Mouse (Mus musculus) thymus, postnatal 36 days (tissue): ENCODE measurements around the gene Bicra.

Source experiments
- DNase-seq, 2 experiments: peaks; one replicate each; pipeline ENCODE4 v3.0.0; 2022; ENCODE audit warnings: mixed read lengths in 2 of 2

Bicra gene

DNA sequence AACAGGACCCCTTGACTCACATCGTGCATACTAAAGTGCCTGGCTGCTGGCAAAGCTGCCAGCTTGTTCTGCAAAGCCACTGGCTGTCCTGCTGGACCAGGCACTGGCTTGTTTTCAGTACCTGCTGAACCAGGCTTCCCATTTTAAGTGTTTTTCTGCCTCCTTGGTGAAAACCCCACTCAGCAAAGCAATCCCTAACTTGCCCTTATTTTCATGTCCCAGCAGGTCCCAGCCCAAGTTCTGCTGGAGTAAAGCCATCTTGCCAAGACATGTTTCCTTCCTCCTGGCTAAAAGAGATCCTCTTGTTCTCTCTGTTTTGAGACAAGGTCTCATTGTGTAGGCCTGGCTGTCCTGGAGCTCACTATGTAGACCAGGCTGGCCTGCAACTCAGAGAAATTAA is 103.4 kb downstream of the Bicra start:
- DNase-seq: no peak

DNA sequence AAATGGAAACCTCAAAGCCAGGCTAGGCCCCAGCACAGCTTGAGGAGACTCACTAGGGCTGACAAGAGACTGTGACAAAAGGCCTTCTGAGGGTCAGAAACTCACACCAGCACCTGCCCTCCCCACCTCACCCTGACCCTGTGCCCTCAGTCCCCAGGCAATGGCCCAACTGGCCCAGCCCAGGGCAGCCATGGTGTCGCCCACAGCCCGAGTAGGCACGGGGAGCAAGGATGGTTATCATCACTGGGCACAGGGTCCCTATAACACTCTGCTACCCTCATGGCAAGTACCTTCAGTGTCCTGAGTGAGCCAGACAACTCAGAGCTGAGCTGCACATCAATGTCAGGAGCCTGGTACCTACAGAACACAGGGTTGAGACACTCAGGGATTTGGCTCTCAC is 109.1 kb downstream of the Bicra start:
- no peak for DNase-seq

- DNase-seq: no peak
Observed at GRCm38 (mm10) chr7:15937491-15937890, 110.2 kb downstream of the Bicra start.

GRCm38 (mm10) chr7:15933437-15934359 is 114.0 kb downstream of the Bicra start:
- DNase-seq: no peak

- DNase-seq: no peak
Observed at GRCm38 (mm10) chr7:15931635-15932034, 116.1 kb downstream of the Bicra start.

DNA sequence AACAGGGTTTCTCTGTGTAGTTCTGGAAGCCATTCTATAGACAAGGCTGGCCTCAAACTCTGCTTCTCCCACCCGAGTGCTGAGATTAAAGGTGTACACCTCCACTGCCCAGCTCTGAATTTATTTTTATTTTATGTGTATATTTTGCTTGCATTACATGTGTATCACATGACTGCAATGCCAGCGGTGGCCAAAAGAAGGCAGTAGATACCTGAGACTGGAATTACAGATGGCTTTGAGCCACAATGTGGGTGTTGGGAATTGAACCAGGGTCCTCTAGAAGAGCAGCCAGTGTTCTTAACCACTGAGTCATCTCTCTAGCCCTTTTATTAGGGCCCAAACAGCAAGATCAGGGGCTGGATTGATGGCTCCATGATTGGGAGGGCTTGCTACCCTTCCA is 117.2 kb downstream of the Bicra start:
- no peak for DNase-seq

DNA sequence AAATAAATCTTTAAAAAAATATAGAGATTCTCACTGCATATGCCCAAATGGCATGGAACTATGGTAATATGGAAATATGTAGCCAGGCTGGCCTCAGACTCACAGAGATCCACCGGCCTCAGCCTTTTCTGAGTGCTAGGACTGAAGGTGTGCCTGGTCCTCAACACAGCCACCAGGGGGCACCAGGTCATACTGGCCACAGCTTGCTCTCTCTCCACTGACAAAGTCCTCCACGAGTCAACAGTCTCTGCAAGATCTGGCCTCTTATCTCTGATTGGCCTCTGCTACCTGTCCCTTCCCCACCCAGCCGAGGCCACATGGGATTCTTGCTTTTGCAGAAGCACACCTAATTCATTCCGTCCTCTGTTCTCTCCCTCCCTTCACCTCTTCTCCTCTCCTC is 117.8 kb downstream of the Bicra start:
- DNase-seq: peak; percentile 54 to 59

- DNase-seq: peak; percentile 91 to 92
Observed at GRCm38 (mm10) chr7:15922220-15922773, 125.4 kb downstream of the Bicra start, which contains the start of gene Selenow. Gene Selenow, minus strand, starts transcription at chr7:15922402.

- DNase-seq: peak in 1 of 2 experiments; percentile 58
Observed at GRCm38 (mm10) chr7:15921796-15922195, 125.9 kb downstream of the Bicra start.
